Mouse (Mus musculus): ENCODE data around the gene Cdh4. TPM values are rescaled to one million over a fixed set of nuclear protein-coding genes. Genes with fewer than 3 reads are reported as not detected.

The Cdh4 gene
- polyA plus RNA-seq, 1 experiment from 2014 or later: 3.2 TPM

DNA sequence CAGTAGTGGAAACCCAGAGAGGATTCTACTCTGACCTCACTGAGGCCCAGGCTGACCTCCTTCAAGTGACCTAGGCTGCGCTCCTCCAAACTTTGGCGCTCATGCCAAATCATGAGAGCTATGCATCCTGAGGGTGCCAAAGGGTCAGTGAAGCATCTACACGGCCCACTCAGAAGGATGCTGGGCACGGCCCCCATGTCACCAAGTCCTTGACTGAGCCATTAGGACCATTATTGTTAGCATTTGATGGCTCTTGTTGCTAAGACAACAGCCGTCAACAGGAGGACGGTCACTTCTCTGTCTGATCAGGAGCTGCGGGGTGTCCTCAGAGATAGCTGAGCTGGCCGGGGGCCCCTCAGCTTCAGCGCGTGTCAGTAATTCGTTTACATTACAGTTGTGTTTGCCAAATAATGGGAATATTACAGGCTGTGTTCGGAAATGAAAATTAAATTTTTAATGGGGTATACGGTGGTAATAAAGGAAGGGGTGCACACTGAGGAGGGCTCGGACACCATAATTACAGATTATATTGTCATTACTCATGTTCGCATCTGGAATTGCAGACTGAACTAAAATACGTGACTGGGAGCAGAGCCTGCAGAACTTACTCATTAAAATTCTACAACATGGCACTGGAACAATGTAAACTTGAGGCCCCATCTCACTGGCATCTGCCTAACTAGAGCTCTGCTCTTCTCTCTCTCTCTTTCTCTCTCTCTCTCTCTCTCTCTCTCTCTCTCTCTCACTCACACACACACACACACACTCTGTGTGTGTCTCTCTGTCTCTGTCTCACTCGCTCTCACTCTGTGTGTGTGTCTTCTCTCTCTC is 181.6 kb downstream of the Cdh4 start:
- H3K27me3 ChIP-seq (ENCODE audit: control insufficient read depth, insufficient read depth, low read length): no peaks in the 10 kb centered on the region
- DNase-seq (ENCODE audit: low spot score) (no peak), ATAC-seq (ENCODE audit: insufficient number of reproducible peaks, low FRiP score, low TSS enrichment, low read depth) (no peak)
- no peaks in the 10 kb centered on the region for H3K4me1 ChIP-seq (ENCODE audit: control insufficient read depth, insufficient read depth, low read length)
- H3K9me3 ChIP-seq (ENCODE audit: control insufficient read depth, low read length): no peaks in the 10 kb centered on the region
- H3K36me3 ChIP-seq (ENCODE audit: control insufficient read depth, insufficient read depth, low read length): no peaks in the 10 kb centered on the region
- H3K4me2 ChIP-seq (ENCODE audit: low read depth, severe bottlenecking): no peak overlapping the region
- H3K4me3 ChIP-seq (ENCODE audit: low read depth, low read length): no peak overlapping the region
- WGBS: 75% methylated on average over 17 of the region's 17 CpGs
- no peak overlapping the region for H3K9ac ChIP-seq (ENCODE audit: low read length)
- H3K27ac ChIP-seq (replicated peaks; ENCODE audit: low read depth, low read length): no peak overlapping the region

- Histone ChIP-seq H3K9ac (ENCODE audit: low read length) (no peak overlapping the region), H3K27me3 (ENCODE audit: control insufficient read depth, insufficient read depth, low read length) (no peaks in the 10 kb centered on the region), H3K36me3 (ENCODE audit: control insufficient read depth, insufficient read depth, low read length) (no peaks in the 10 kb centered on the region), H3K4me3 (ENCODE audit: low read depth, low read length) (no peak overlapping the region), H3K27ac (replicated peaks; ENCODE audit: low read depth, low read length) (no peak overlapping the region), H3K9me3 (ENCODE audit: control insufficient read depth, low read length) (no peaks in the 10 kb centered on the region), H3K4me1 (ENCODE audit: control insufficient read depth, insufficient read depth, low read length) (no peaks in the 10 kb centered on the region), H3K4me2 (ENCODE audit: low read depth, severe bottlenecking) (no peak overlapping the region)
- 81% methylated on average over 2 of the region's 2 CpGs for WGBS
- DNase-seq (ENCODE audit: low spot score) (no peak), ATAC-seq (ENCODE audit: insufficient number of reproducible peaks, low FRiP score, low TSS enrichment, low read depth) (no peak)
Observed at GRCm38 (mm10) chr2:179627563-179627962, 185.3 kb downstream of the Cdh4 start.

DNA sequence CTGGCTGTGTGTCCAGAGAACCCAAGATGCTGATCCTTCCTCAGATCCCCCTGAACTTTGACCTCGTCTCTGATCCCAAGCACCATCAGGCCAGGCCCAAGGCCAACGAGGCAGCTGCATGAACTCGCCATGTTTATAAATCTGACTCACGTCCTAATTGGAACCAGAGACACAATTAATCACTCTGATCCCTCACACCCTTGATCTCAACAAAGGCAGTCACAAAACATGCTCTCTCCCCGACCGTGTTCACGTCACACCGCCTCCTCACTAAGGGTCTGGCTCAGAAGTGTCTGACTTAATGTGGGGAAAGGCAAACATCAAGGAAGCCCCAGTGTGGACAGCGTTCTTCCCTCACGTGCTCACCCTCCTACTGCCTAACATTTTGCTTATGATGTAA is 188.5 kb downstream of the Cdh4 start:
- H3K9ac ChIP-seq (ENCODE audit: low read length): no peak overlapping the region
- ATAC-seq (ENCODE audit: insufficient number of reproducible peaks, low FRiP score, low TSS enrichment, low read depth): no peak
- no peaks in the 10 kb centered on the region for H3K27me3 ChIP-seq (ENCODE audit: control insufficient read depth, insufficient read depth, low read length)
- no peaks in the 10 kb centered on the region for H3K9me3 ChIP-seq (ENCODE audit: control insufficient read depth, low read length)
- 14% methylated on average over 10 of the region's 10 CpGs for WGBS
- H3K4me1 ChIP-seq (ENCODE audit: control insufficient read depth, insufficient read depth, low read length): no peaks in the 10 kb centered on the region
- DNase-seq (ENCODE audit: low spot score): peak; percentile 25
- H3K27ac ChIP-seq (replicated peaks; ENCODE audit: low read depth, low read length): no peak overlapping the region
- no peak overlapping the region for H3K4me3 ChIP-seq (ENCODE audit: low read depth, low read length)
- H3K36me3 ChIP-seq (ENCODE audit: control insufficient read depth, insufficient read depth, low read length): no peaks in the 10 kb centered on the region
- H3K4me2 ChIP-seq (ENCODE audit: low read depth, severe bottlenecking): no peak overlapping the region

DNA sequence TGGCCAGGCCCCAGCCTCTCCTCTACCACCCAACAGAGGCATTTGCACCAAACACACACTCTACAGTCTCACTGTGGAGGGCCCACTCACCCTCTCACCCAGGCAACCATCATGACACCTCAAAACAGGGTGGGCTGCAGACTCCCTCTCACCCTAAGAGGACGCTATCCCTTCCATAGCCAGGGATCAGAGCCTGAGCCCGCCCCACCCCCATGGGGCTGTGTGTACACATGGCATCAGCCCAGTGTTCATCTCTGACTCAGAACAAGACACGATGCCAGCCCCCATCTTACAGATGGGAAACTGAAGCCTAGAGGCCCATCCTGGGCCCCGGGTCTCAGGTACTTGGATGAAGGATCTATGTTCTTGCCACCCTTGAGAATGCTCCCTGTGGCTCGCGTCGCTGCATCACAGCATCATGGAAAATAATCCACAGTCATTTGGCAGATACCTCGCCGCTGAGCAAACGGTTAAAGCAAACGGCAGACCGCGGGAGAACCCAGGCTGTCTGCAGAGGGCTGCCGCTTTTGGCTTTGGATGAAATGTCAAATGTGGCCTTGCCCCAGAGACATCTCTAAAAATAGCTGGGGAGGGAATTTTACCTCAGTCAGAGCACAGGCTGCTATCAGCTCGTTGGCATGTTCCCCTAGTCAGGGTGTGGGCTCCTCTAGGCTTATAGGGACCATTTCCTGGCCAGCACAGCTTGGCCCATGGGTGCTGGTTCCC is 198.5 kb downstream of the Cdh4 start:
- DNase-seq (ENCODE audit: low spot score) (no peak), ATAC-seq (ENCODE audit: insufficient number of reproducible peaks, low FRiP score, low TSS enrichment, low read depth) (no peak)
- H3K36me3 ChIP-seq (ENCODE audit: control insufficient read depth, insufficient read depth, low read length): no peaks in the 10 kb centered on the region
- H3K4me2 ChIP-seq (ENCODE audit: low read depth, severe bottlenecking): no peak overlapping the region
- whole genome bisulfite sequencing: 87% methylated on average over 15 of the region's 15 CpGs
- H3K27ac ChIP-seq (replicated peaks; ENCODE audit: low read depth, low read length): no peak overlapping the region
- no peaks in the 10 kb centered on the region for H3K27me3 ChIP-seq (ENCODE audit: control insufficient read depth, insufficient read depth, low read length)
- no peak overlapping the region for H3K9ac ChIP-seq (ENCODE audit: low read length)
- H3K4me3 ChIP-seq (ENCODE audit: low read depth, low read length): no peak overlapping the region
- no peaks in the 10 kb centered on the region for H3K9me3 ChIP-seq (ENCODE audit: control insufficient read depth, low read length)
- no peaks in the 10 kb centered on the region for H3K4me1 ChIP-seq (ENCODE audit: control insufficient read depth, insufficient read depth, low read length)

- Histone ChIP-seq H3K9me3 (ENCODE audit: control insufficient read depth, low read length) (no peaks in the 10 kb centered on the region), H3K4me2 (ENCODE audit: low read depth, severe bottlenecking) (no peak overlapping the region), H3K27ac (replicated peaks; ENCODE audit: low read depth, low read length) (no peak overlapping the region), H3K4me3 (ENCODE audit: low read depth, low read length) (no peak overlapping the region), H3K27me3 (ENCODE audit: control insufficient read depth, insufficient read depth, low read length) (no peaks in the 10 kb centered on the region), H3K4me1 (ENCODE audit: control insufficient read depth, insufficient read depth, low read length) (no peaks in the 10 kb centered on the region), H3K36me3 (ENCODE audit: control insufficient read depth, insufficient read depth, low read length) (no peaks in the 10 kb centered on the region), H3K9ac (ENCODE audit: low read length) (no peak overlapping the region)
- WGBS: 83% methylated on average over 20 of the region's 20 CpGs
- ATAC-seq (ENCODE audit: insufficient number of reproducible peaks, low FRiP score, low TSS enrichment, low read depth): no peak
- no peak for DNase-seq (ENCODE audit: low spot score)
Observed at GRCm38 (mm10) chr2:179648573-179649263, 206.5 kb downstream of the Cdh4 start.

DNA sequence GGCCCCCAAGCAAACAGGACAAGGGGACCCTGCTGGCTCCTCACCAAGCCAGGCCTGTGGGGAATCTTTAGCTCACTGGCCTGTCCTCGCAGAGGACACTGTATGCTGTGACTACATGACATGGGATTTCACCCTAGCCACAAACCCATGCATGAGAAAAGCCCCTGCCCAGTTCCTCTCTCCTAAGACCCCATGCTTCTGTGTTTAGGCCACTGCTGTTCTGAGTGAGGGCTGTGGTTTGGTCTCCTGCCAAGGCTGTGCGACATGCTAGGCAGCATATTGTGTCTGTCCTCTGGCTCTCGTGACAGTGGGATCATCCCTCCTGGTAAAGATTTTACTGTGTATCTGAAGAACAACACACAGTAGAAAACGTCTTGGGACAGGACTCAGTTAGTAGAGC is 207.1 kb downstream of the Cdh4 start:
- H3K36me3 ChIP-seq (ENCODE audit: control insufficient read depth, insufficient read depth, low read length): no peaks in the 10 kb centered on the region
- no peak overlapping the region for H3K27ac ChIP-seq (replicated peaks; ENCODE audit: low read depth, low read length)
- WGBS: 82% methylated on average over 4 of the region's 4 CpGs
- no peak for DNase-seq (ENCODE audit: low spot score)
- H3K9me3 ChIP-seq (ENCODE audit: control insufficient read depth, low read length): no peaks in the 10 kb centered on the region
- no peak overlapping the region for H3K4me3 ChIP-seq (ENCODE audit: low read depth, low read length)
- ATAC-seq (ENCODE audit: insufficient number of reproducible peaks, low FRiP score, low TSS enrichment, low read depth): no peak
- no peaks in the 10 kb centered on the region for H3K27me3 ChIP-seq (ENCODE audit: control insufficient read depth, insufficient read depth, low read length)
- H3K4me2 ChIP-seq (ENCODE audit: low read depth, severe bottlenecking): no peak overlapping the region
- H3K4me1 ChIP-seq (ENCODE audit: control insufficient read depth, insufficient read depth, low read length): no peaks in the 10 kb centered on the region
- no peak overlapping the region for H3K9ac ChIP-seq (ENCODE audit: low read length)

GRCm38 (mm10) chr2:179650168-179650567 is 207.9 kb downstream of the Cdh4 start:
- no peaks in the 10 kb centered on the region for H3K27me3 ChIP-seq (ENCODE audit: control insufficient read depth, insufficient read depth, low read length)
- H3K9ac ChIP-seq (ENCODE audit: low read length): no peak overlapping the region
- WGBS: 86% methylated on average over 9 of the region's 9 CpGs
- no peaks in the 10 kb centered on the region for H3K9me3 ChIP-seq (ENCODE audit: control insufficient read depth, low read length)
- no peak for DNase-seq (ENCODE audit: low spot score)
- no peak overlapping the region for H3K4me2 ChIP-seq (ENCODE audit: low read depth, severe bottlenecking)
- no peaks in the 10 kb centered on the region for H3K36me3 ChIP-seq (ENCODE audit: control insufficient read depth, insufficient read depth, low read length)
- ATAC-seq (ENCODE audit: insufficient number of reproducible peaks, low FRiP score, low TSS enrichment, low read depth): no peak
- no peak overlapping the region for H3K4me3 ChIP-seq (ENCODE audit: low read depth, low read length)
- H3K4me1 ChIP-seq (ENCODE audit: control insufficient read depth, insufficient read depth, low read length): no peaks in the 10 kb centered on the region
- no peak overlapping the region for H3K27ac ChIP-seq (replicated peaks; ENCODE audit: low read depth, low read length)

GRCm38 (mm10) chr2:179655506-179655905 is 213.3 kb downstream of the Cdh4 start:
- Histone ChIP-seq H3K36me3 (ENCODE audit: control insufficient read depth, insufficient read depth, low read length) (no peaks in the 10 kb centered on the region), H3K27me3 (ENCODE audit: control insufficient read depth, insufficient read depth, low read length) (no peaks in the 10 kb centered on the region), H3K4me1 (ENCODE audit: control insufficient read depth, insufficient read depth, low read length) (no peaks in the 10 kb centered on the region), H3K27ac (replicated peaks; ENCODE audit: low read depth, low read length) (no peak overlapping the region), H3K4me3 (ENCODE audit: low read depth, low read length) (no peak overlapping the region), H3K4me2 (ENCODE audit: low read depth, severe bottlenecking) (no peak overlapping the region), H3K9ac (ENCODE audit: low read length) (no peak overlapping the region), H3K9me3 (ENCODE audit: control insufficient read depth, low read length) (no peaks in the 10 kb centered on the region)
- no peak for ATAC-seq (ENCODE audit: insufficient number of reproducible peaks, low FRiP score, low TSS enrichment, low read depth)
- DNase-seq (ENCODE audit: low spot score): no peak
- WGBS: 85% methylated on average over 3 of the region's 3 CpGs

Measured in limb, embryonic 11.5 days (tissue).